Mouse (Mus musculus) adrenal gland, postnatal 4 days (tissue): Measurements from ENCODE around the gene Dppa1. TPM values are rescaled to one million over a fixed set of nuclear protein-coding genes. Genes with fewer than 3 reads are reported as not detected.
"Not testable (repeated sequence)": the region's sequence is repeated elsewhere in the genome, so short reads cannot be mapped to it uniquely, and the experiment has no call there.

Experiments used
- DNase-seq, 2 experiments: peaks; one replicate each; pipeline ENCODE4 v3.0.0; 2021 to 2022; ENCODE audit warnings: low spot score in 2 of 2, mixed read lengths in 2 of 2
- long read RNA-seq, 2 experiments: library from polyadenylated mRNA; stranded (forward); transcript quantifications; one replicate each; pipeline ENCODE4 v2.0.0; 2021
- total RNA-seq, 2 experiments: library from RNA; stranded (reverse); gene quantifications; 2 replicates each; pipeline ENCODE4 v1.2.3; 2021

The Dppa1 gene
- not detected for total RNA-seq
- long read RNA-seq, experiment 1, result 0 reads
- long read RNA-seq, experiment 2, result 0 reads

DNA sequence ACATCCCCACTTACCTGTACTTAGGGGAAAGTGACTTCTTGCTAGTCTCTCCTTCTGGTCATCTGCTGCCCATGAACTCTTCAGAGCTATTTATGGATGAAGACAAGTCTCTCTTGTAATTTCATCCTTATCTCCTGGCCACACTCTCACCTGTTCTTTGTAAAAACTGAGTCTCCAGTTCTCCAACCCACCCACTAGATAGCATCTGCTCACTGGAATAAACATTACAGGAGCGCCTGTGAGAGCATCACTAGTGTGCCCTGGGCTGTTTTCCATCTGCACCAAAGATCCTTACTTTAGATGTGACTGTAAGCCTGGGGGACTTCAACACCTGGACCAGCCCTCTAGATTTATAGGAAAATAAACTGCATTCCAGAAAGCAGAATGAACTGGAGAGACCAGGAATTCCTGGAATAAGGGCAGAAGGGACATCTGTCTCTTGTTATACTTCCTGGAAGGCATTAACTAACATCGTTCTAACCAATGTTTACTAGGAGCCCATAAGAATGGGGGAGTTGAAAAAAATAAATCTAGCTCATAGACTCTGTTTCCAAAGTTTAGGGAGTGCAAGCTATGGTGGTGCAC lies at the start of gene Dppa1:
Gene Dppa1, minus strand, starts transcription at position 51 of the 585 bp plus-strand sequence.
- no peak for DNase-seq

DNA sequence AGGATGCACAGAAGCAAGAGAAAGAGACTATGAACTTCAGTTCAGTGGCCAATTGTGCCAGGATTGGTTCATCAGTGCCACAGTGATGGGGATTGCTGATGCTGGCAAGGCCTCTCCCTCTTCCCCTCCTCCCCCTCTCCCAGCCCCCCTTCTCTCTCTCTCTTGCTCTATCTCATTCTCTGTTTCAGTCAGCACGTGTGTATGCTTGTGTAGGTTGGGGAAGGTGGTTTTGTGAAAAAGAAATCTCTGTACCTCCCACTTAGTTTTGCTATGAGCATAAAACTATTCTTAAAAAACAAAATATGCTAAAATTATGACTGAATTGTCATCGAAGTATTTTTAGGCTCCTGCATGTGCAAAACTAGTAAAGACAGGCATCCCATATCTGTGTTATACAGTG lies 38.9 kb upstream of the Dppa1 start:
- no peak for DNase-seq

DNA sequence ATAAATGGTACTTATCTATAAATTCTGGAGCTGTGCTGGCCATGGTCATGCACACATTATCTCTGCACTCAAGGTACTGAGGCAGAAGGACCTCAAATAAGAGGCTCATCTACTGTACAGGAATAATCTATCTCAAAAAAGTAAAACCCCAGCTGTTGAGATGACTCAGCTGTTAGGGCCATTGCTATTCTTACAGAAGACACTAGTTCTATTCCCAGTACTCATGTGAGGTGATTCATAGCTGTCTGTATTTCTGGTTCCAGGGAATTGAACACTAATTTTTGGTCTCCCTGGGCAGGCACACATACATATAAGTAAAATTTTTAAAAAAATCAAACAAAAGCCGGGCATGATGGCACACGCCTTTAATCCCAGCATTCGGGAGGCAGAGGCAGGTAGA lies 38.0 kb upstream of the Dppa1 start:
- DNase-seq, result no peak

DNA sequence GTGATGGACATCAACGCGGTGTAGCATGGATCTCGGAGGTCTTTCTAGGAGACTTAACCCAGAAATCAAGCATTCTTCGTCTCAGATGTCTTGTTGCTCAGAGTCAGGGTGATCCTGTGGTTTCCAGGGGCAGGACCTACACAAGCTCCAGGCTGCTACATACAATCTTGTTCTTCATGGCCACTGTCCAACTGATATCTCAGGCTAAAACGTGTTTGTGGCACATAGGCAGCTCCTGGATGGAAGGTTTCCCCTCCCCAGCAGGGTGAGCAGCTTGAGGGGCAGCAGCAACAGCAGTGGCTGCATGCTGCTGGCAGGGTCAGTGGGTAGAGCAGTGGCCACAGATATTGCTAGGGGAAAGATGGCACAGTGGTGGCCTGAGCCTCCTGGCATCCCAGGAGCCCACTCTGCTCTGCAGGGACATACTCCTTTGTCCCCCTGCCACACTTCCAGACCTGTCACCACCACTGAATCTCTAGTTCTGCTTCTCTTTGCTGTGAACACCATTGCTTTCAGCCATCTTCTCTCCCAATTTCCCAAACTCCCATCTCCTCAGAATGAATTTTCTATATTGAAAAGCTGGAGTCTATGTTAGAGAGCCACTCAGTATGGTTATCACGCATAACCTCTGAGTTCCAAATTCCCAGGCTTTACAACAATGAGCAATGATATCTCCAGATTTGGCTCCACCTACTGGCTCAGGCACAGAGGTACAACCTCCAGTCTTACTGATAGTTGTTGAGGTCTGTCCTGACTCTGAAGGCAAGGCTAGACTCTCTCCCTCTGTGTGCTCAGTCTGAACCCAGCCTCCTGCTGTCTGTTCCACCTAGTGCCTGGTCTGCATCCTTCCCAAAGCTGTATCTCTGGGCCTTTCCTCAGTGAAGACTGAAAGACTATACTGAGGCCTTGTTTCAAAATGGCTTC lies 36.8 kb upstream of the Dppa1 start:
- no peak for DNase-seq

DNA sequence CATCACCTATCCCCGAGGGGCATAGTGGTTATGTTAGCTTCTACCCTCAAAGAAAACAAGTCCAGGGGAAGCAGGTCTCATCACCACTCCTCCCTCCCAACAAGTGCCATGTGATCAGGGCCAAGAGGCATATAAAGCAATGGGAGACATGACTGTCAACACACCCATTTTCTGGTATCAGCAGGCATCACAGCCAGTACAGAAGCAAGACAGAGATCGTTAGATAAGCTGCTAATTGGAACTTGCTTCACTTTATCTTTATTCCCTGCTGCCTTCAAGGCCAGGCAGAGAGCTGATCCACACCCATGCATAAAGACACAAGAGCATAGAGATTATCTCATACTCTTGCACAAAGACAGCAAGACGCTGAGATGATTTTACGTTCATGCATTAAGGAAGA lies 34.2 kb upstream of the Dppa1 start:
- no peak for DNase-seq

DNA sequence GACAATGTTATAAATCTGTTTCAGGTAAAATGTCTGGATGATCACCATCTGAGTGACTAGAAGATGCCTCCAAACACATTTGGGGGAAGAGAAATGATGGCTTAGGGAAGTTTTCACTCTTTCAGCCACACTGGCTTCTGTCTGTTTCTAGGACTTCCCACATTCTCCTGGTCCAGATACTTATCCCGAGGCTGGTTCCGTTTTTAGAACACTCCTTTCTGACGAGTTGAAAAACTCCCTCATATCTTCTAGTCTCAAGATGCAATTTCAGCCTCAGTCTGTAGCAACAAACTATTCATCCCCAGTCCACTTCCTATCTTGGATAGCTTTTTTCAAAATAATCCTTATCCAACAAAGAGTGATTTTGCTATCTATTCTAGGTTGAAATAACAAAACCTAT lies 23.4 kb upstream of the Dppa1 start:
- DNase-seq, result no peak

DNA sequence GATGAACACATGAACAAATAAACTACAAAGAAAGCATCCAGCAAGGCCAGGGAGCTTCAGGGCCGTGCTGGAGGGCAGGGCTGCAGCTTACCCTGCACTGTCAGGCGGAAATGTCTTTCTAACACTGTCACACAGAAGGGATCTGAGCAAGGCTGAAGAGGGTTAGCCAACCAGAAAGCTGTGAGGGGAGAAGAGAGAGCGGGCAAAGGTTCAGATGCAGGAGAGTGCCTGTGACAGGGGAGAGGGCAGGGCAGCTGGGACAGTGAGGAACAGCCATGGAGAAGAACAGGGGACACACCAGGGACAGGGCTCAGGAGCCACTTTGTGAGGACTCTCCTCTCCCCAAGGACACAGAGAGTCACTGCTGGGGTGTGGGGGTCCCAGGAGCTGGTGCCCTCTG lies 20.6 kb upstream of the Dppa1 start:
- DNase-seq, result not testable (repeated sequence)

DNA sequence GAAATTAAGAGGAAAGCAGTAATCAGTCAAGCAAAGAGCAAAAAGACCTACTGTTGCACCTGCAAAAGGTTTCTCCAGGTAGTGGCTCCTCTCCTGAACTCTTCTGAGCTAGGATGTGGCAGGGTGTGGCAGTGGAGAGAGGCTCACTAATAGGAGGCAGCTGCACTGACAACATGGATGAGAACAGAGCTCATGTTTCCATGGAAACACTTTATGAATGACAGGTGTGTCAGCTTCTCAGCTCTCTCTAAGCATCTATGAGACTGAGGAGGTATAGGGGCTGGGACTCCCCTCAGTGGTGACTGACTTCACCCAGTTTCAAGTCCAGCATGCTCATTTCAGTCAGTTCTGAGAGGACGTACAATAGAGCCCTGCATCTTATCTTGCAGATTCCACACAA lies 15.8 kb upstream of the Dppa1 start:
- DNase-seq, result no peak

DNA sequence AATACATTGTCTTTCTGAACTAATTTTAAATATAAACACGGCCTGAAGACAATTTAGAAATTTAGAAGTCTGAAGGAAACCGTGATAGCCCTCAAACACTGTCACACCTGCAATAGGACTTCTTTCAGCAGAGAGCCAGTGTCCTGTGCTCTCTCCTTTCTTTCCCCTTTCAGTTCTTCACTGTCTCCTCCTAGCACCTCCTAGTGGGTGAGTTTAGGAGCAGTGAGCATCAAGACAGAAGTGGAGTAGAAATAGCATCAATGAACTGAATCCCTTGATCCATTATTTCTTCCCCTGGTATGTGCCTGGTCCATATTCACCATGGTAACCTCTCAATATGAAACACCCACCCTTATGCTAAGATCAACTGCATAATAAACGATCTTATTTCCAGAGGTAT lies 7.5 kb upstream of the Dppa1 start:
- DNase-seq, result no peak

DNA sequence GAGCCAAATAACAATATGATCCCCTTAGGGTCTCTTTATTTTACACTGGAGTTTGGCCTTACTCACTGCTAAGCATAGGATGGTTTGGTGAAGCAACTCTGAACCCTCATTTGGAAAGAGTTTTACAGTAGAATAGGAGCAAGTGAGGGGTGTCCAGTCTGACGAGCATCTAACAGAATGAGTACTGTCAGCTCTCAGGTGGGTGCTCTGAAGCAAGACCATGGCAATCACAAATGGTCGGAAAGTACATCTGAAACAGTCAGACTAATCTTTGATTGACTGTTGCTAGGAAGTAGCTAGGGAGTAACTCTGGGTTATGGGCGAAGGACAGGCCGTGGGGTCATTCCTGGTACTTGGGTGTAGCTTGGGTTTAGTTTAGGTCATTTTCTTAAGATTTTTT lies 6.5 kb upstream of the Dppa1 start:
- DNase-seq, result not testable (repeated sequence)

DNA sequence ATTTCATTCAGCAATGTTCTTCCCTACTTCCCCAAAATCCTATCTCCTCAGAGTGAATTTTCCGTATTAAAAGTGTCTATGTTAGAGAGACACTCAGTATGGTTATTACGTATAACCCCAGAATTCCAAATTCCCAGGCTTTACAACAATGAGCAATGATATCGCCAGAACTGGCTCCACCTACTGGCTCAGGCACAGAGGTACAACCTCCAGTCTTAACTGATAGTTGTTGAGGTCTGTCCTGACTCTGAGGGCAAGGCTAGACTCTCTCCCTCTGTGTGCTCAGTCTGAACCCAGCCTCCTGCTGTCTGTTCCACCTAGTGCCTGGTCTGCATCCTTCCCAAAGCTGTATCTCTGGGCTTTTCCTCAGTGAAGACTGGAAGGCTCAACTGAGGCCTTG lies 2.6 kb upstream of the Dppa1 start:
- DNase-seq, result peak in 1 of 2 experiments; percentile 8

DNA sequence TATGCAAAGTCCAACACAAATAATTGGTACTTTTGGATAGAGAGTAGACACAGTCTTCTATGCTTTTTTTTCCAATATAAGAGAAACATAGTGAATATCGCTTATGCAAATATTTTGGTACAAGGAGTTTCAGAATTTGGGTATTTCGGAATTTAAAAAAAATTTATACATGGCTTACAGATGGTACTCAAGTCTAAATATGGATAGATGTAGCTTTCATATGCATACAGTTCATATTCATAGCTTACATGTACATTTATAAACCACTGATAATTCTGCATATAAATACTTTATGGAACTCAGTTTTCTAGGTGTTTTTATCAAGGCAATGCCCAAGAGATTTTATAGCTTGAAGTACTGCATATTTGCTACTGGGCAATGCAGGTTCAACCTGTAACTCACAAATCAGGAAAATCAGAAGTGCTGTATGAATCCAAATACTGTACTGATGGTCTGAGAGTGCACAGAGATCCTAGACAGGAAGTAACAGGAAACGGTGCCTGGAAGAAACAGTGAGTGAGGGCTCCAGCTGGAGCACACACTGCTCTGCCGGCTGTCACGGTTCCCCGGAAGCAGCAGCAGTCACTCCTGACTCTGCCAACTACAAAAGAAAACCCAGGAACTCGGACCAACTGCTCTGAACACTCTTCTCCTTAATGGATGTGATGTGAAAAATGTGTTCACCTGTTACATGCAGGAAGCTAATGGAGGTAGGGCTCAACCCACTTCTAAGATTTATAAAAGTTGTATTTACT lies 8.5 kb downstream of the Dppa1 start:
- DNase-seq, result no peak

DNA sequence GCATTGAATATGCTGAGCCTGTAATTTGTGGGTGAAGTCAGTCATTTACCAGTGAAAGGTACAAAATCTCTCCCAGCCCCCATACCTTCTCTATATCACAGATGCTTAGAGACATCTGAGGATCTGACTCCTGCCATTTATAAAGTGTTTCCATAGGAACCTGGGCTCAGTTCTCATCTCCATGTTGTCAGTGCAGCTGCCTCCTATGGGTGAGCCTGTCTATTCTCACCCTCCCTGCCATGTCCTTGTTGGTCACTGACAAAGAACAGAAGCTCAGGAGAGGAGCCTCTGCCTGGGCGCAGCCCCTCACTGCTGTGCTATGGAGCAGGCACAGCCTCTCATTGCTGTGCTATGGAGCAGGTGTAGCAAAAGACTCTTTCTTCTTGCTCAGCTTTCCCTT lies 9.1 kb downstream of the Dppa1 start:
- DNase-seq, result no peak

DNA sequence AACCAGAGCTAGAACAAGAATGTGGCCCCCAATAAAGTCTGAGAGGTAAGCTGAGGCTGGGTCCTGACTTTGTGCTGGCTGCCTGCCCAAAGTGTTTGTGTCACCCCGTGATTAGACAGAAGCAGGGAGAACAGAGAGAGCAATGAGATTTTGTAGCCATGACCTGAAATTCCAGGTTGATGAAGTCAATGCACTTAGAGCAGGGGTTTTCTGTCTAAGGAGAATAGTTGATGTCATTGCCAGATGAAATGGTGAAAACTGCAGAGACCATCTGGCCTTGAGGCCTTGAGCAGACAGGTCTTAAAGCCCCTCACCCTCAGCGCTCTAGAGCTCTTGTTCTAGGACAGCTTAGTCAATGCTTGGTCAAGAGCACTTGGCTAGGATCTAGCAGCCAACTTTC lies 36.6 kb downstream of the Dppa1 start:
- no peak for DNase-seq

DNA sequence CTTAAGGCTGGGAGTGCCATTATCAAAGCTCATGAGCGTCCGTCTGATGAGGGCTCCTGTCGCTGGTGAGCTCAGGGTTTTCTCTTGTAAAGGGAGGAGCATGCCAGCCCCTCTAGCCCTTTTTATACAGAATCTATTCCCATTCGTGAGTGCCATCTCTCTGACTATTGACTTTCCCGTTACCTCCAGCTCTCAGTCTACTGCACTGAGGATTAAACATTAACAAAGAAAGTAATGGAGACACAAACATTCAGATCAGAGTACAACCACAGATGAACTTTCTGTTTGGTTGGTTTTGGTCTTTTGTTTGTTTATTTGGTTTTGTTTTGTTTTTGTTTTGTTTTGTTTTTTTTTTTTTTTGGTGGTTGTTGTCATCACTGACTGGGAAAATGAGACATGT lies 46.3 kb downstream of the Dppa1 start:
- no peak for DNase-seq

DNA sequence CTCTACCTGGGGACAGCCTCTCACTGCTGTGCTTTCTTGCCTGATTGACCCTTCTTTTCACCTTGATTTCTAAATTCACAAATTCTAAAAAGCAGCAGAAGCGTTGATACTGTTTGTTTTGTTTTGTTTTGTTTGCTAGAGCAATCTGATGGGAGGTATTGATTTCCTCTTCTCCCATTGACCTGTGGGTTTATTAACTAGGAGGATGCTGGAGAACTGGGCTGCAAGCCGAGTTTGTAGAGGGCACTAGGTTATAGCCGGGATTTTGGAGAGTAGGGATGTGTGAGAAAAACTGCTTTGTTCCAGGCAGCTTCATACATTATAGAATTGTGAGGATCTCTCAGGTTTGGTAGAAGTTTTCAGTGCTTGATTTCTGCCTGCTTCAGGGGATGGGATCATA lies 48.6 kb downstream of the Dppa1 start:
- DNase-seq, result no peak

DNA sequence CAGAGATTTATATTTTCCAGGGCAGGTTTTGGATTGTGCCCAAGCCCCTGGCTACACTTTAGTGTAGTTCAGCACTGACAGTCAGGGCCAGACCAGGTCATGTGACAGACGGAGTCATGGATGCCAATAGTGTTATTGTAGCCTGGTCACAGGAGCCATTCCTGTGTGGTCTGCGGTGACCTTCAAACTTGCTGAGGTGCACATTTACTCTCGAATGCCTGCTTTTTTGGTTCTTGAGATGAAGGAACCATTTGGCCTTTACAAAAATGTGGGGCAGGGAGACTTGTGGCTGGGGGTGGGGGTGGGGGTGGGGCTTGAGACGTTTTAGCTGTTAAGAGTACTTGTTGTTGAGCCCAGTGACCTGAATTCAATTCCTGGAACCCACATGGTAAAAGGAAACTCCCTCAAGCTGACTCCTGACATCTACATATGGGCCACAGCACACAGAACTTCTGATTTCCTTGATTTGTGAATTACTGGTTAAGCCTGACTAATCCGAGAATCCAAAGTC lies 50.2 kb downstream of the Dppa1 start:
- peak in 1 of 2 experiments; percentile 28 for DNase-seq

DNA sequence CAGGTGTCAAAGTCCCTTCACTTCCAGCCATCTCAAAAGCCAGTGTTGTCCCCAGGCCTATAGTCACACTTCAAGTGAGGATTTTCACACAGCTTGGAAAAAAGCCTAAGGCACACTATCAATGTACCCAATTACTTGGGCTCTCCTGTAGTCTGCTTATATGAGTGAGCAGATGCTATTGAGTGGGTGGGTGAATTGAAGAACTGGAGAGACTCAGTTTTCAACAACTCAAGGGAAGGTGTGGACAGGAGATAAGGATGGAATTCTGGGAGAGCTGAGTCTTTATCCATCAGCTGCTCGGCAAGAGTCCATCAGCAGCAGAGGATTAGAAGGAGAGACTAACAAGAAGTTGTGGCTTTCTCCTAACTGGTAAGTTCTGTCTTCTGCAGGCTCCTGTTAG lies 57.7 kb downstream of the Dppa1 start, which contains the start of gene BC053393:
Gene BC053393, plus strand, starts transcription at position 210 of the 400 bp plus-strand sequence.
- no peak for DNase-seq

DNA sequence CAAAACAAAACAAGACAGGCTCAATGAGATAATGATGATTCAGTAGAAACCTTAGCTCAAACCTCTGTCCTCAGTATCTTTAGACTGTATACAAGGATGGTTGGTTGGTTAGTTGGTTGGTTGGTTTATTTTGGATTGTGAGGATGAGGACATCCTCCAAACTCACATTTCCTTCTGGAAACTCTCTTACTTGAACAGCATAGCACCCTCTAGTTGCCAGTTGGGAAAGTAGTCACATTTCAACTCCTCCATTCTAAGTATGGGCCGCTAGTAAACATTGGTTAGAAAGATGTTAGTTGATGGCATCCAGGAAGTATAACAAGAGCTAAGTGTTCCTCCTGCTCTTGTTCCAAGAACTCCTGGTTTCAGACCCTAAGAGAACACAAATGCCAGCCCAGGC lies 60.0 kb downstream of the Dppa1 start:
- DNase-seq, result no peak

DNA sequence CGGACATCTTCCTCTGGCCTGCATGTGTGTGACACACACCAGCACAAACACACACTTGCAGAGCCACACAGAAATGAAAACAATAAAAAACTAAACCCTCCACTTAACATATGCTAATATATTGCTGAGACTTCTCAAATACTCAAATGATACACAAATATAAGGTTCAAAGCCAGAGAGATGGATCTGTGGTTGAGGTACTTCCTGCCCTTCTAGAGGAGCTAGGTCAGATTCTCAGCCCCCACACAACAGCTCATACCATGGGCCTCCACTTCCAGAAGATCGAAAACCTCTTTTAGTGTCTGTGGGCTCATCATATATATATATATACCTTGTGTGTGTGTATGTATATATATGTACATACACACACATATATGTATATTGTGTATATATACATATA lies 63.1 kb downstream of the Dppa1 start:
- no peak for DNase-seq

DNA sequence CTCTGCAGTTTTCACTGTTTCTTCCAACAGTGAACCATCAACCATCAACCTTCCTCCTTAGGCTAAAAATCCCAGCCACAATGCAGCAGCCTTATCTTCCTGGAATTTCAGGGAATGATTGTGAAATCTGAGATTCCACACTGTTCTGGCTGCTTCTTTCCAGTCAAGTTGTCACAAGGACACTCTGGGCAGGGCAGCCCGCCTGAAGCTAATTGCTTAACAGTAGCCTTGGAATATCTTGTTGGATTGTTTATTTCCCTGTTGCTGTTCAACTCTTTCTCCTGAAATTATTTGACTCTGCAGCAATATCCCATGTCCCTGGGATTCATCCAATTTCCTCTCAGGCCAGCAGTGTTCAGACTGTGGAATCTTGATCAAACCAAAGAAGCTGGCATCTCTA lies 64.4 kb downstream of the Dppa1 start:
- peak in 1 of 2 experiments; percentile 6 for DNase-seq

DNA sequence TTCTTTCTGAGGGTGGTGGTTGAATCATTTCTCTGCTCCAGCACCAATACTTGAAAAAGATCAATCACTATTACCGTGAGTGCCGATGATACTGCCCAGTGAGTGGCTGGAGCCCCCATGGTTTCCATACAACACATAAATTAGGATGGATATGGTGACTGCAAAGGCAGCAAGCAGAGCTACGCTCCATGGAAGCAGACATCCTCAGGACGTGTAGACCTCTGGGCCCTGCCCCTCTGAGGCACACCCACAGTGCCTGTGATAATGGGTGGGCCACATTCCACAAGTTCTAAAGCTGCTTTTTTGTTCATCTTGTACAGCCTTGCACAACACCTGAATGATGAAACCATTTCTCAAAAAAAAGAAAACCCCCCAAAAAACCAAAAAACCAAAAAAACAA lies 68.0 kb downstream of the Dppa1 start:
- no peak for DNase-seq
